Mouse (Mus musculus) forebrain, embryonic 14.5 days (tissue): ENCODE results near the gene Ttc16. TPM values are rescaled to one million over a fixed set of nuclear protein-coding genes. Genes with fewer than 3 reads are reported as not detected.

Source experiments
- ATAC-seq: fragments of 200-750 bp; cut with Nextera tagmentation; 2 replicates; pipeline ENCODE4 v1.8.0; 2017; ENCODE audit warnings: mild to moderate bottlenecking, moderate library complexity
- DNase-seq: peaks from one replicate; pipeline ENCODE4 v3.0.0-alpha.2; 2015; ENCODE audit warnings: low spot score
- H3K27ac ChIP-seq: fragments of 300-500 bp; sonication (generic); 2 replicates; pipeline ENCODE4 v1.5.1; 2014; ENCODE audit warnings: low read depth, mild to moderate bottlenecking, control low read depth, low read length, moderate library complexity
- H3K27me3 ChIP-seq: fragments of 300-500 bp; sonication (generic); replicated peaks from 2 replicates; pipeline ENCODE4 v1.6.1; 2014; ENCODE audit warnings: low read length, control low read depth, mixed read lengths; ENCODE audit not compliant: control insufficient read depth, insufficient read depth
- H3K36me3 ChIP-seq: fragments of 300-500 bp; sonication (generic); 2 replicates; pipeline ENCODE4 v1.6.1; 2014; ENCODE audit warnings: low read length, control low read depth; ENCODE audit not compliant: control insufficient read depth, insufficient read depth
- H3K4me1 ChIP-seq: fragments of 300-500 bp; sonication (generic); 2 replicates; pipeline ENCODE4 v1.6.1; 2014; ENCODE audit warnings: antibody characterized with exemption, low read length, control low read depth; ENCODE audit not compliant: control insufficient read depth, insufficient read depth
- H3K4me2 ChIP-seq: fragments of 300-500 bp; sonication (generic); 2 replicates; pipeline ENCODE4 v1.6.1; 2014; ENCODE audit warnings: mild to moderate bottlenecking, control low read depth, low read length
- H3K4me3 ChIP-seq: fragments of 300-500 bp; sonication (generic); 2 replicates; pipeline ENCODE4 v1.5.1; 2014; ENCODE audit warnings: low read depth, low read length, control low read depth
- H3K9ac ChIP-seq: fragments of 300-500 bp; sonication (generic); 2 replicates; pipeline ENCODE4 v1.6.1; 2014; ENCODE audit warnings: mild to moderate bottlenecking, low read length, control low read depth, moderate library complexity
- H3K9me3 ChIP-seq: fragments of 300-500 bp; sonication (generic); replicated peaks from 2 replicates; pipeline ENCODE4 v1.6.1; 2016; ENCODE audit warnings: low read length, control low read depth, mixed read lengths; ENCODE audit not compliant: control insufficient read depth
- WGBS: fragments of 180-500 bp; shearing (Covaris S2); extraction: QIAGEN DNeasy Blood & Tissue Kit; methylation state at CpG from one replicate; pipeline ENCODE4 v1.1.7; 2014; 5-methylcytosine and 5-hydroxymethylcytosine counted together
- microRNA counts: library from miRNA; unstranded; fragments of <30 nt; microRNA quantifications from one replicate; lab custom pipeline; 2016
- microRNA-seq: library from miRNA; unstranded; fragments of <30 nt; microRNA quantifications from one replicate; pipeline ENCODE4, GENCODE M21; 2016
- polyA plus RNA-seq: library from polyadenylated mRNA; unstranded; fragments of >200 nt; fragmentation: Nextera tagmentation; extraction: Ambion mirVana; gene quantifications from 2 replicates; pipeline ENCODE4 v1.2.1, GENCODE M21; 2014

Gene Ttc16
- polyA plus RNA-seq, 1 experiment from 2014 or later, result 0.27 TPM

DNA sequence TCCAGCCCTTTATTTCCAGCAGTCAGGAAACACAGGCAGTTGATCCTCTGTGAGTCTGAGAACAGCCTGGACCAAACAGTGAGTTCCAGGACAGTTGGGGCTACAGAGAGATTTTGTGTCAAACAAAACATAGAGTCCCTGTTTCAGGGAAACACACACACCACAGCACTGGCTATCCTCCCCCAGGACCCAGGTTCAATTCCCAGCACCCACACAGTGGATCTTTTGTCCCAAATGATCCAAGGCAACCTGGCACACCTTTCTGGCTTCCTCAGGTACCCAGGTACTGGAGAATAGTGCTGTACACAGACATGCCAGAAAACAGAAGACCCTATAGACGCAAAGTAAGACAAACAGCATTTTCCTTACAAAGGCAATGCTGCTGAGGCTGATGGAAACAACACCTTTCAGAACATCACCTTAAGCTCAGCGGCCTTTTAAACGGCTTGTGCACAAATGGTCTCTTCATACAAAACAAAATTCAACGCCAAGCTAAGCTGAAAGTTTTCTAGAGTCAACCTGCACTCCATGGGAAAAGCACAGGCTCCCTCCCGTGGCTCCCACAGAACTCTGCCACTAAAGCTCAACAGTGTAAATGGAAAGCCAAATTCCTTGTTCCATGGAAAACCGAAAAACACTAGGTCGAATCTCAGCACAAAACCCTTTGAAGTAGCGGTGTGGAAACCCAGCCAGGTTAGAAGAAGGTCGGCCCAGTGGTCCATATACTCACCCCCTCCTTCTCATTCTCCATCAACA lies 64.0 kb downstream of the Ttc16 start:
- ATAC-seq (no peak), DNase-seq (no peak)
- peak overlapping the region; percentile 72 for H3K9ac ChIP-seq
- H3K27ac ChIP-seq, result no peak overlapping the region
- H3K4me1 ChIP-seq, result peaks cover 14% of the 10 kb centered on the region
- H3K36me3 ChIP-seq, result peaks cover 48% of the 10 kb centered on the region
- H3K9me3 ChIP-seq, result no peaks in the 10 kb centered on the region
- H3K27me3 ChIP-seq, result no peaks in the 10 kb centered on the region
- peak overlapping the region; percentile 90 for H3K4me2 ChIP-seq
- H3K4me3 ChIP-seq, result peak overlapping the region; percentile 89
- 31% methylated on average over 9 of the region's 9 CpGs for WGBS

DNA sequence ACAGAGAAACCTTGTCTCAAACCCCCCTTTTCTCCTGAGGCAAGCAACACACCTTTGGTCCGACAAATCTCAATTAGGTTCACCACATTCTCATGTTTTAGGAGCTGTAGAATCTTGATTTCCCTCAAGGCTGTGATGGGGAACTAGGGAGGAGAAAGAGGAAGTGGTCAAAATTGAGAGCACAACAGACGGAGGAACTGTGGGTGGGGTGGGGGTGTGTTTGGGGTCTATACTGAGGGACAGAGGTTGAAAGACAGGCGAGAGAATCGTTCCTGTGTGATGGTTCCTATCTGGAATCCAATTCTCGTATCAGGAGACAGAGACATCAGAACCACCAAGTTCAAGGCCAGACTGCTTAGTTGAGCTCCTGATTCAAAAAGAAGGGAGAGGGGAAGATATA lies 65.0 kb downstream of the Ttc16 start:
- Histone ChIP-seq H3K36me3 (peaks cover 59% of the 10 kb centered on the region), H3K27me3 (no peaks in the 10 kb centered on the region), H3K4me1 (peaks cover 14% of the 10 kb centered on the region), H3K27ac (no peak overlapping the region), H3K9ac (no peak overlapping the region), H3K4me3 (no peak overlapping the region), H3K9me3 (no peaks in the 10 kb centered on the region), H3K4me2 (no peak overlapping the region)
- no peak for DNase-seq
- ATAC-seq, result no peak
- WGBS, result 87% methylated on average over 5 of the region's 5 CpGs

- Histone ChIP-seq H3K4me2 (no peak overlapping the region), H3K27me3 (no peaks in the 10 kb centered on the region), H3K4me1 (peaks cover 14% of the 10 kb centered on the region), H3K9me3 (no peaks in the 10 kb centered on the region), H3K36me3 (peaks cover 65% of the 10 kb centered on the region), H3K4me3 (no peak overlapping the region), H3K9ac (no peak overlapping the region), H3K27ac (no peak overlapping the region)
- 93% methylated on average over 20 of the region's 20 CpGs for WGBS
- ATAC-seq (no peak), DNase-seq (no peak)
Measured at GRCm38 (mm10) chr2:32709521-32710137, 65.8 kb downstream of the Ttc16 start.

GRCm38 (mm10) chr2:32708643-32709042 lies 66.8 kb downstream of the Ttc16 start:
- peaks cover 75% of the 10 kb centered on the region for H3K36me3 ChIP-seq
- ATAC-seq, result no peak
- H3K27ac ChIP-seq, result no peak overlapping the region
- no peaks in the 10 kb centered on the region for H3K9me3 ChIP-seq
- no peak overlapping the region for H3K4me2 ChIP-seq
- 28% methylated on average over 3 of the region's 3 CpGs for WGBS
- H3K9ac ChIP-seq, result no peak overlapping the region
- DNase-seq, result peak; percentile 81
- H3K4me1 ChIP-seq, result peaks cover 8% of the 10 kb centered on the region
- no peaks in the 10 kb centered on the region for H3K27me3 ChIP-seq
- H3K4me3 ChIP-seq, result no peak overlapping the region

MicroRNA genes within 50 kb of the gene (microRNA counts, 519-probe panel; counts per million panel counts)
- not detected for microRNA mmu-miR-2861 (lab: Ali Mortazavi, UCI)

Small RNA genes lying within 50 kb of the gene (microRNA-seq; reads per million reads assigned to microRNA genes)
- gene Mir2861 (not detected), gene Mir3960 (not detected)

Other genes starting within 250 kb of the Ttc16 start
- 4.4 and 5.2 TPM in 2 replicates for gene Fam102a, start 240.3 kb downstream of the Ttc16 start, polyA plus RNA-seq
- 143 and 152 TPM in 2 replicates for gene Dpm2, start 204.8 kb downstream of the Ttc16 start, polyA plus RNA-seq
- 4.7 TPM in 2 replicates for gene Pip5kl1, start 200.8 kb downstream of the Ttc16 start, polyA plus RNA-seq
- 0.30 and 0.61 TPM in 2 replicates for gene 9430097D07Rik, start 199.9 kb downstream of the Ttc16 start, polyA plus RNA-seq
- gene St6galnac4, start 188.5 kb downstream of the Ttc16 start, polyA plus RNA-seq, result 18.7 and 21.4 TPM in 2 replicates
- 4.7 and 5.7 TPM in 2 replicates for gene St6galnac6, start 175.9 kb downstream of the Ttc16 start, polyA plus RNA-seq
- 60.3 and 65.9 TPM in 2 replicates for gene Ak1, start 153.9 kb downstream of the Ttc16 start, polyA plus RNA-seq
- 15.0 and 23.1 TPM in 2 replicates for gene Eng, start 129.0 kb downstream of the Ttc16 start, polyA plus RNA-seq
- gene Fpgs, start 71.5 kb downstream of the Ttc16 start, polyA plus RNA-seq, result 10.9 and 14.3 TPM in 2 replicates
- 72.9 and 75.1 TPM in 2 replicates for gene Cdk9, start 62.6 kb downstream of the Ttc16 start, polyA plus RNA-seq
- gene Sh2d3c, start 54.6 kb downstream of the Ttc16 start, polyA plus RNA-seq, result 25.8 and 37.4 TPM in 2 replicates
- 3.2 and 3.4 TPM in 2 replicates for gene 6330409D20Rik, start 34.6 kb downstream of the Ttc16 start, polyA plus RNA-seq
- 67.9 and 71.2 TPM in 2 replicates for gene Tor2a, start 18.4 kb downstream of the Ttc16 start, polyA plus RNA-seq
- 4.7 and 5.1 TPM in 2 replicates for gene Ptrh1, start 153 bp upstream of the Ttc16 start, polyA plus RNA-seq
- gene Cfap157, start 8.8 kb upstream of the Ttc16 start, polyA plus RNA-seq, result 0.17 and 0.30 TPM in 2 replicates
- gene Stxbp1, start 71.6 kb upstream of the Ttc16 start, polyA plus RNA-seq, result 127 and 174 TPM in 2 replicates
- 13.8 and 17.7 TPM in 2 replicates for gene Fam129b, start 100.5 kb upstream of the Ttc16 start, polyA plus RNA-seq
- gene Rpl12, start 185.9 kb upstream of the Ttc16 start, polyA plus RNA-seq, result 94.3 and 128 TPM in 2 replicates
- 13.6 and 15.7 TPM in 2 replicates for gene Lrsam1, start 186.0 kb upstream of the Ttc16 start, polyA plus RNA-seq
- 11.2 TPM in 2 replicates for gene Slc2a8, start 206.4 kb upstream of the Ttc16 start, polyA plus RNA-seq